Mouse (Mus musculus): ENCODE data around the gene Cyp17a1.

Gene Cyp17a1

DNA sequence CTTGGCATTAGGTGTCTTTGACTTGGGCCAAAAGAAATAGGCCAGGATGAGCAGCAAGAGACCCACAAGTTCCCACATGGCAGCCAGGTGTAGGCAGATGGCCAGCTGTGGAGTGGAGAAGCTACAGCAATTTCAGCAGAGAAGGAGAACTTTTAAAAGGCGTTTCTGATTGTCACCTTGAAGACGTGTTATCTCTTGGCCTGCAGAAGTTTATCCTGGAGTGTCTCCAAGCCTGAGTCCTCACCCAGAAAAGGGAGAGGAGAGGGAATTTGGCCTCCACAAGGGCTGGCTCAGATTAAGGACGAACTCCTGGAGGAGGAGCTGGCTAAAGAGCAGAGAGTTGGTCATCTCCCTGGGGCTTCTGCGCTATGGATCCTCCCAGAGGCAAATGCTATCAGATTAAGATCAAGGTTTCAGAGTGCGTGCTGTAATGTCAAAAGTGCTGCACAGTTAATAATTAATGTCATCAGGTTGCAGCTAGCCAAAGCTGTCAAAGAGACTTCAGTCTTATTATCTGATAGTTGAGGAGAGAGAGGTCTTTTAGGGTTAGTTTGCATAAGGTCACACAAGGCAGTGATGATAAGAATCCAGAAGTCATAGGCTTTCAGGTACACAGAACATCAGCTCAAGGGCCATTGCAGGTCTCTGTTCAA lies at the start of gene Cyp17a1:
TSS of gene Cyp17a1 (minus strand) at position 407 of the 653 bp plus-strand sequence.
- no peak for DNase-seq (ENCODE audit: low spot score)

- no peak for DNase-seq (ENCODE audit: low spot score)
Observed at GRCm38 (mm10) chr19:46718150-46718549, 45.2 kb upstream of the Cyp17a1 start.

DNA sequence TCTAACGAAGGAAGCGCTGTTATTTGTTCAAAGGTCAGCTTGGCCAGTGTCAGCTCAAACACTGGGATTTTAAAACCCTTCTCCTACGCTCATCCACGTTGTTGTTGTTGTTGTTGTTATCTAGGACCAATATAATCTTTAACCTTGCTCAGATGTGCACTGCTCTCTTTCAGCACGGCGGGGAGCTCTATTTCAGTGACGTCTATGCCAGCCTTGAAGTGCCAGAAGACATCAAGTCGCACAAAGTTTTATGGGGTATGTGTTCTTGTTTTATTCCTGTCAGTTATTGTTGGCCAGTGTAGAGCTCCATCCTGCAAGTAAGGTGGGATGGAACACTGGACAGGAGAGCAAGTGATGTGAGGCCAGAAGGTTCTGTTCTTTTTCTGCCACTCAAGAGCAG lies 42.0 kb upstream of the Cyp17a1 start:
- no peak for DNase-seq (ENCODE audit: low spot score)

DNA sequence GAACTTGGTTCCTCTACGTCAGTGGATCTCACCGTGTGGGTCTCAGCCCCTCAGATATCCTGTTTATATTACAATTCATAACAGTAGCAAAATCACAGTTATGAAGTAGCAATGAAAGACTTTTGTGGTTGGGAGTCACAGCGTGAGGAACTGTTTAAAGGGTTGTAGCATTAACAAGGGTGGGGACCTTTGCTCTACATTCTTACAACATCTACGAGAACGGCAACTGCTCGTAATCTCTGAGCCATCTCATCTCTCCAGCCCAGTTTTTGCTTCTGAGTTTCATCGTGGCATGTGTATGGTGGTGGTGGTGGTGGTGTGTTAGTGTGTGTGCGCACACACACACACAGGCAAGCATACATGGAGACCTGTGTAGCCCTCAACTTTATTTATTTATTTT lies 41.3 kb upstream of the Cyp17a1 start:
- DNase-seq (ENCODE audit: low spot score) = no peak

DNA sequence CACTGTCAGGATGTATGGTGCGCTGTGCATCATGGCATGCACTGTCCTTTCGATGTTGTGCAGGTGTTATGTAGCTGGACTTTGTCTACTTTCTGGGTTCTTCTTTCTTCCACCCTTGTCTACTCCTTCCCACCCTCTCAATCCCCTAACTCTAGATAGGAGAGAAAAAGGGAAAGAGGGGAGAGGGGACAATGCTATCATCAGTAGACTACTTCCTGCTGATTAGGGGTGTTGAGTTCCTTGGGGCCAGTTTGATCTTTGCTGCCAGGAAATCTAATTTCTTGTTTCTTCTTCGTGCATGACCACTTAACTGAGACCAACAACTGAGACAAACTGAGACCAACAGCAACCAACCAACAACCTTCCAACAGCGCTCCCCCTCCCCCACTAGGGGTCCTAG lies 37.6 kb upstream of the Cyp17a1 start:
- no peak for DNase-seq (ENCODE audit: low spot score)

GRCm38 (mm10) chr19:46707296-46708151 lies 34.6 kb upstream of the Cyp17a1 start, which contains the start of gene As3mt:
Gene As3mt (plus strand): TSS chr19:46707458.
- DNase-seq (ENCODE audit: low spot score) = no peak

GRCm38 (mm10) chr19:46706540-46707295 lies 33.7 kb upstream of the Cyp17a1 start:
- DNase-seq (ENCODE audit: low spot score) = no peak

- DNase-seq (ENCODE audit: low spot score) = no peak
Observed at GRCm38 (mm10) chr19:46705779-46706495, 33.0 kb upstream of the Cyp17a1 start.

- no peak for DNase-seq (ENCODE audit: low spot score)
Observed at GRCm38 (mm10) chr19:46701156-46701555, 28.2 kb upstream of the Cyp17a1 start.

- no peak for DNase-seq (ENCODE audit: low spot score)
Observed at GRCm38 (mm10) chr19:46699011-46699481, 26.1 kb upstream of the Cyp17a1 start.

- no peak for DNase-seq (ENCODE audit: low spot score)
Observed at GRCm38 (mm10) chr19:46697840-46698517, 25.0 kb upstream of the Cyp17a1 start.

DNA sequence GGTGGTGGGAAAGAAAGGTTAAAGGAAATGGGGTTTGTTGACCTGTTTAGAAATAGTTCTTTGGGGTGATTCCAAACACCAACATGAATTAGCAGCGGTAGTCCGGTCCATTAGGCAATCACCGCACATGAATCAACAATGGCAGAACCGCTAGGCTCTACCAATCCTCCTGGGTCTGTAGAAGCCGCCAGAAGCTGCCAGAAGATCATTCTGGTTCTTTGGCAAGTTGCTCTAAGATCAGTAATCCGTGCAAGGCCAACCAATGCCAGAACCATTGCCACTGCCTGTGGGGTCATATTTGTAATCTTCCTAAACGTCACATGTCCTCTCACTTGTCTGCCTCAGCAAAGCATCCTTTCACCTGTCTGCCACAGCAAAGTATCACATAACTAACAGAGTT lies 24.0 kb upstream of the Cyp17a1 start:
- DNase-seq (ENCODE audit: low spot score) = no peak

- DNase-seq (ENCODE audit: low spot score) = no peak
Observed at GRCm38 (mm10) chr19:46696482-46696881, 23.5 kb upstream of the Cyp17a1 start.

GRCm38 (mm10) chr19:46693146-46693545 lies 20.2 kb upstream of the Cyp17a1 start:
- DNase-seq (ENCODE audit: low spot score) = no peak

DNA sequence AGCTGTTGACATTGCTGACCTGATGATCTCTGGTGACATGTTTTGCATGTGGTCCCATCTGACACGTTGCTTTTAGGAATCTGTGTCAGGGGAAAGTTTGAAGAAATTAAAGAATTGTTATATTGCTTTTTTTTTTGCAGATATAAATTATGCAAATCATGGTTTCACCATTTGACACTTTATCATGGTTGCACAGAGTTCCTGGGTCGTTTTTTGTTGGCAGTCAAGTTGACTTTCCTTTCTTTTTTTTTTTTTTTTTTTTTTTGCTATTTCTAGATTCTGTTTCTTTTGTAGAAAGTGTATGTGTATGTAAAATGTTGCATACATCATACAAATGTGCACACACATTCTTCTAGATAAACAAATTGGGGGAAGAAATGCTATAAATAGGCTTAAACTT lies 18.1 kb upstream of the Cyp17a1 start:
- DNase-seq (ENCODE audit: low spot score) = no peak

GRCm38 (mm10) chr19:46690387-46690786 lies 17.4 kb upstream of the Cyp17a1 start:
- DNase-seq (ENCODE audit: low spot score) = no peak

- peak; percentile 74 for DNase-seq (ENCODE audit: low spot score)
Observed at GRCm38 (mm10) chr19:46689460-46690372, 16.7 kb upstream of the Cyp17a1 start, which contains the start of gene Borcs7. Gene Borcs7 (plus strand): TSS chr19:46689906.

DNA sequence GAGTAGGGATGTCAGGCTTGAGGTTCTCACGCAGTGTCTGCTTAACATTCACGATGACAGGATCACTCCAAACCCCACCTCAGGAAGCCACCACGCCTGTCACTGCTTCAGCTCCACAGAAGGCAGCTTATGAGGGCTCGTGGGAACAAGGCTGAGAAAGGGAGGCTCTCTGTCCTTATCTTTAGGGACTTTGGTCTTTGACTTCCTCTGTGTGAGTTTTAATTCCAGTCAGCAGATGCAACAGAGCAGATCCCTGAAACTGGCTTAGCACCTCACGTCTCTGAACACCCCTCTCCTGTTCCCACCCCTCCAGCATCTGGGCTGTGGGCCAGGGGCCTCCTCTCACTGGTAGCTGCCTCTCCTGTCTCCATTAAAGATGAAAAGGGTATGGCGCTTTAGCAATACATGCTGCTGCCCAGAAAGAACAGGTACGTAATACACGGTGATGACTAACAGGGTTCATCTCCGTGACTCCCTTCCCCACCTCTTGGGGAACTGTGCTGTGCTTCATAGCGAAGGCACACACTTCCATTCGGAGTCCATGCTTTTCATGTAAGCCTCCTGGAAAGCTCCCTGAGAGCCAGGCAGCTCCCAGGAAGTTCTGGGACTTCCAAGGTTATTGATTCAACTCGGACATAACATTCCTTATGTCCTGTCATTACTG lies 6.9 kb upstream of the Cyp17a1 start:
- no peak for DNase-seq (ENCODE audit: low spot score)

- no peak for DNase-seq (ENCODE audit: low spot score)
Observed at GRCm38 (mm10) chr19:46675641-46676040, 2.7 kb upstream of the Cyp17a1 start.

GRCm38 (mm10) chr19:46670691-46671090 lies 2.3 kb downstream of the Cyp17a1 start:
- no peak for DNase-seq (ENCODE audit: low spot score)
